ENCODE assay signal across 28 mouse cellular contexts in genomic region chr3:23658585-23659252, GRCm38 (mm10).
A peak's percentile ranks its signal among the peaks of the same experiment; 100 is the strongest.
DNase-seq lines count a peak whose midpoint lies in the region; ATAC-seq and TF ChIP-seq lines count a peak whose summit lies in the region.
"Had no signal": no experiment of that assay in that cellular context is flagged by ENCODE, and none has a peak within 500 bp of the region (broad histone marks: within the 10 kb centered on the region; RNA-seq: fewer than 3 reads in every experiment).

No protein-coding gene starts in this region.

- no peaks in the 10 kb centered on the region for H3K9me3 ChIP-seq in midbrain, embryonic 11.5 days (ENCODE audit: control insufficient read depth, low read length)
- H3K9me3 ChIP-seq in midbrain, embryonic 10.5 days (replicated peaks), result 0 out of 2 replicates have a peak, but pooled peaks cover 4% of the 10 kb centered on the region
- no peaks in the 10 kb centered on the region for H3K9me3 ChIP-seq in midbrain, embryonic 13.5 days
- no peaks in the 10 kb centered on the region for H3K9me3 ChIP-seq in midbrain, embryonic 16.5 days (replicated peaks; ENCODE audit: control insufficient read depth, low read length, poor library complexity, severe bottlenecking)
- H3K9me3 ChIP-seq: embryonic facial prominence, embryonic 13.5 days; embryonic facial prominence, embryonic 15.5 days; forebrain, embryonic 12.5 days; forebrain, embryonic 15.5 days; G1E had no signal

- H3K27ac ChIP-seq in midbrain, embryonic 11.5 days (ENCODE audit: low read depth, low read length), result no peak overlapping the region
- H3K27ac ChIP-seq in midbrain, embryonic 10.5 days (replicated peaks), result no peak overlapping the region
- H3K27ac ChIP-seq in midbrain, embryonic 13.5 days, result no peak overlapping the region
- H3K27ac ChIP-seq in midbrain, embryonic 16.5 days (ENCODE audit: low read length), result no peak overlapping the region
- H3K27ac ChIP-seq: embryonic facial prominence, embryonic 13.5 days; embryonic facial prominence, embryonic 15.5 days; forebrain, embryonic 10.5 days; forebrain, embryonic 12.5 days; forebrain, embryonic 15.5 days had no signal

- H3K4me1 ChIP-seq in midbrain, embryonic 11.5 days (ENCODE audit: control insufficient read depth, insufficient read depth, low read length), result no peaks in the 10 kb centered on the region
- H3K4me1 ChIP-seq in midbrain, embryonic 10.5 days, result no peaks in the 10 kb centered on the region
- H3K4me1 ChIP-seq in midbrain, embryonic 13.5 days (replicated peaks), result peaks cover 6% of the 10 kb centered on the region; the same call in 1 of the 2 replicates
- no peaks in the 10 kb centered on the region for H3K4me1 ChIP-seq in midbrain, embryonic 16.5 days (ENCODE audit: control insufficient read depth, insufficient read depth, low read length)
- H3K4me1 ChIP-seq: embryonic facial prominence, embryonic 13.5 days; embryonic facial prominence, embryonic 15.5 days; forebrain, embryonic 10.5 days; forebrain, embryonic 12.5 days; forebrain, embryonic 15.5 days had no signal

- no peak overlapping the region for H3K9ac ChIP-seq in midbrain, embryonic 11.5 days (ENCODE audit: low read length)
- H3K9ac ChIP-seq in midbrain, embryonic 13.5 days (replicated peaks), result no peak overlapping the region
- no peak overlapping the region for H3K9ac ChIP-seq in midbrain, embryonic 16.5 days (ENCODE audit: low read depth, low read length)
- H3K9ac ChIP-seq: embryonic facial prominence, embryonic 13.5 days; embryonic facial prominence, embryonic 15.5 days; forebrain, embryonic 12.5 days; forebrain, embryonic 15.5 days; forebrain, postnatal 0 days had no signal

- TF ChIP-seq POLR2A in brain, embryonic 14.5 days (IDR thresholded peaks at IDR 0.05; ENCODE audit: borderline replicate concordance, extremely low read depth, insufficient read depth, insufficient read length, poor library complexity, severe bottlenecking), result no peak

- no peak for DNase-seq in midbrain, embryonic 11.5 days (ENCODE audit: low spot score, missing footprints)
- no peak for DNase-seq in midbrain, embryonic 10.5 days (ENCODE audit: low spot score)
- DNase-seq in brain, embryonic 14.5 days (ENCODE audit: low read depth), result peak; percentile 7
- DNase-seq: adrenal gland, adult 8-10 months; adrenal gland, postnatal 14 days; adrenal gland, postnatal 36 days; B cell, adult 2 months; cerebellum, adult 11 months; cerebellum, adult 18-20 months; cerebellum, adult 8-10 months; cerebellum, adult 9-11 months; cerebellum, postnatal 14 days; cerebellum, postnatal 36 days; embryo, embryonic 11 days; forebrain, postnatal 0 days had no signal

- TF ChIP-seq CTCF in brain, embryonic 14.5 days (IDR thresholded peaks at IDR 0.05; ENCODE audit: borderline replicate concordance, extremely low read depth, insufficient read depth, insufficient read length), result no peak

- H3K36me3 ChIP-seq in midbrain, embryonic 11.5 days (ENCODE audit: control insufficient read depth, insufficient read depth, low read length), result no peaks in the 10 kb centered on the region
- no peaks in the 10 kb centered on the region for H3K36me3 ChIP-seq in midbrain, embryonic 10.5 days
- H3K36me3 ChIP-seq in midbrain, embryonic 13.5 days, result no peaks in the 10 kb centered on the region
- H3K36me3 ChIP-seq in midbrain, embryonic 16.5 days (ENCODE audit: control insufficient read depth, insufficient read depth, low read length), result no peaks in the 10 kb centered on the region
- H3K36me3 ChIP-seq: embryonic facial prominence, embryonic 13.5 days; embryonic facial prominence, embryonic 15.5 days; forebrain, embryonic 10.5 days; forebrain, embryonic 12.5 days; forebrain, embryonic 15.5 days; G1E had no signal

- ATAC-seq in midbrain, embryonic 11.5 days (ENCODE audit: low FRiP score), result peak; percentile 75
- ATAC-seq in midbrain, embryonic 13.5 days, result 0 out of 2 replicates have a peak, but pooled peaks have one; percentile 24
- no peak for ATAC-seq in midbrain, embryonic 16.5 days
- ATAC-seq: activated CD4-positive, CD25-positive, alpha-beta regulatory T cell, adult 4 months; CD4-positive, CD25-positive, alpha-beta regulatory T cell, adult 4 months; forebrain, embryonic 15.5 days; forebrain, postnatal 0 days; Patski had no signal

- H3K27me3 ChIP-seq in midbrain, embryonic 11.5 days (ENCODE audit: control insufficient read depth, insufficient read depth, low read length), result no peaks in the 10 kb centered on the region
- no peaks in the 10 kb centered on the region for H3K27me3 ChIP-seq in midbrain, embryonic 10.5 days (ENCODE audit: low read depth, poor library complexity, severe bottlenecking)
- H3K27me3 ChIP-seq in midbrain, embryonic 13.5 days, result no peaks in the 10 kb centered on the region
- no peaks in the 10 kb centered on the region for H3K27me3 ChIP-seq in midbrain, embryonic 16.5 days (ENCODE audit: control insufficient read depth, insufficient read depth, low read depth, low read length)
- H3K27me3 ChIP-seq: CH12.LX; embryonic facial prominence, embryonic 13.5 days; embryonic facial prominence, embryonic 15.5 days; forebrain, embryonic 12.5 days; forebrain, embryonic 15.5 days; Patski had no signal

- no peak overlapping the region for H3K4me3 ChIP-seq in midbrain, embryonic 11.5 days (ENCODE audit: low read depth, low read length)
- H3K4me3 ChIP-seq in midbrain, embryonic 10.5 days, result no peak overlapping the region
- H3K4me3 ChIP-seq in midbrain, embryonic 13.5 days (replicated peaks), result no peak overlapping the region
- H3K4me3 ChIP-seq in midbrain, embryonic 16.5 days (ENCODE audit: low read depth, low read length), result no peak overlapping the region
- H3K4me3 ChIP-seq: embryonic facial prominence, embryonic 13.5 days; embryonic facial prominence, embryonic 15.5 days; erythroblast, embryonic 14.5 days; forebrain, embryonic 10.5 days; forebrain, embryonic 12.5 days; forebrain, embryonic 15.5 days had no signal

- no peak overlapping the region for H3K4me2 ChIP-seq in midbrain, embryonic 11.5 days
- H3K4me2 ChIP-seq in midbrain, embryonic 13.5 days (replicated peaks), result no peak overlapping the region
- H3K4me2 ChIP-seq in midbrain, embryonic 16.5 days (ENCODE audit: low read length), result no peak overlapping the region
- H3K4me2 ChIP-seq: embryonic facial prominence, embryonic 13.5 days; embryonic facial prominence, embryonic 15.5 days; forebrain, embryonic 12.5 days; forebrain, embryonic 15.5 days had no signal

- WGBS in midbrain, embryonic 11.5 days, result 67% methylated on average over 2 of the region's 2 CpGs
- 87% methylated on average over 2 of the region's 2 CpGs for whole genome bisulfite sequencing in midbrain, embryonic 10.5 days
- WGBS in midbrain, embryonic 13.5 days, result 74% methylated on average over 2 of the region's 2 CpGs
- whole genome bisulfite sequencing in midbrain, embryonic 16.5 days, result 65% methylated on average over 2 of the region's 2 CpGs
